Mouse (Mus musculus) urinary bladder, postnatal 4 days (tissue): ENCODE data around the gene Arl11.

ENCODE experiments used
- DNase-seq, 2 experiments: peaks; one replicate each; pipeline ENCODE4 v3.0.0; 2021 to 2022; ENCODE audit warnings: low spot score in 2 of 2

The Arl11 gene

DNA sequence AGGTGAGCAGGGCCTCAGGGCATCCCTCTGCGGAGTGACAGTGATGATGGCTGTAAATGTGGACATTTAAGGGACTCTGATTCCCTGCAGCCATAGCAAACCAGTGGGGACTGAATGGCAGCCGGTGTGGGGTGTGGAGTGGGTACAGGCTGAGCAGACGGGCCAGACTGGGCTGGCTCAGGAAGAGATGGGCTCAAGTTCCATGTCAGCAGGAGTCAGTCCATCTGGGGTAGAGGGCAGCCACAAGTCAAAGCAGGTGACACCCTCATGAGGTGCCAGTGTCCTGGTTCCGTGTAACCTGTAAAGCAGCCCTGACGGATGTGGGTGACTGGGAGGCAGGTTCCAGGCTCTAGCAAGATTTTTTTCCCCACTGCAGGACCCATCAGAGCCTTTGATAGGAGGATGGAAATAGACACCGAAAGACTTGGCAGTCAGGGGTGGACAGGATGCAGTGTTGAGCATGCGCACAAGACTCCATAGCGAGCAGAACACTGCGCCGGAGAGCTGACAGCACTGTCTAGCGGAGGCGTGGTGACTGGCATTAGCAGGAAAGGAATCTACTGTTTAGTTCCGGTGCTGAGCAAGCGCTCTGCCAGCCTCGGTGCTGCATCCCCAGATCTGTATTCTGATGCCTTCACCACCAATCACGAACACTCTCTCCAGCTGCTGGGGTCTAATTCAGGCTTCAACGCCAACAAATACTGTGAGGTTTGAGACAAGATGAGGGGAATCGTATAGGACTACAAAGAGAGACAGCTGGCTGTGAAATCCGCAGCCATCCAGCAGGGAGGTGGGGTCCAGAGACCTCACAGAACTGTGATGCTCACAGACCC is 18.3 kb downstream of the Arl11 start:
- peak; percentile 52 to 64 for DNase-seq

DNA sequence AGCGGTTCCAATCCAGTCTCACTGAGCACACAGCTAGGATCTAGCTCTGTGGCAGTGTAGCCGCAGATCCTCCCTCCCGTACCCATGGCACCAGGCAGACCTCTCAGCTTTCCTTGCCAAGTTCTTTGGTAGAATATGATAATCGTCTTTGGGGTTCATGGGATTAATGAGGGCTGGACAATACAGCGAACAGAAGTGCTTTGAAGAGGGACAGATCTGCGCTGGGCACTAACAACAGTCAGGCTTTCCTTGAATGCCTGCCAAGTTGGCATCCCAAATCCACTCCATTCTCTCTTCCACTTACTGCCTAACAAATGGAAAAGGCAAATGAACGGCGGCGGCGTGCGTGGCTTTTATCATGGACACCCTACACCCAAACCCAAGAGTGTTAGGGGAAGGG is 21.0 kb downstream of the Arl11 start:
- no peak for DNase-seq

DNA sequence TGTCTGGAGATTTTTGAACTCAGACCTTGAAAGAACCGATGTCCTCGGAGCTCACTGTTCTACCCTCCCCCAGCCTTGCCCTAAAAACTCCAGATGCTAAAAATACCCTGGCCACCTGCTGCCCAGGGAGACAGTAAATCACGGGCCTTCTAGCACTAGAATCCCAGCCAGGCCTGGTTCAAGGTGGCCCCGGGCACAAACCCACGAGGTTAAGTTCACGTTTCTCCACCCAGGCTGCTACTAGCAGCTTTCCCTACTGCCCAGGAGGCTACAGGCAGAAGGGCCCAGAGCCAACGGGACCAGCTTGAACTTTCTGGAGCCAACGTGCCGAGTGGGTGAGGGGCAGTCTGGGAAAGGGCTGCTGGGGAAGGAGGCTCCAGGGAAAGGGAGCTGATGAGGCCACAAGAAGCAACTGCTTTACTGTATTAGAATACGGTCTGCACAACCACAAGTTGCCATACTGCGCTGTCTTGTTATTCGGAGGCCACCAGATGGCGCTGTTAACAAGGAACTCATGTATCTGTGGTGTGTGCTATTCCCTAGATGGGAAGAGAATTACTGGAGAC is 21.5 kb downstream of the Arl11 start:
- DNase-seq = peak; percentile 53 to 81

DNA sequence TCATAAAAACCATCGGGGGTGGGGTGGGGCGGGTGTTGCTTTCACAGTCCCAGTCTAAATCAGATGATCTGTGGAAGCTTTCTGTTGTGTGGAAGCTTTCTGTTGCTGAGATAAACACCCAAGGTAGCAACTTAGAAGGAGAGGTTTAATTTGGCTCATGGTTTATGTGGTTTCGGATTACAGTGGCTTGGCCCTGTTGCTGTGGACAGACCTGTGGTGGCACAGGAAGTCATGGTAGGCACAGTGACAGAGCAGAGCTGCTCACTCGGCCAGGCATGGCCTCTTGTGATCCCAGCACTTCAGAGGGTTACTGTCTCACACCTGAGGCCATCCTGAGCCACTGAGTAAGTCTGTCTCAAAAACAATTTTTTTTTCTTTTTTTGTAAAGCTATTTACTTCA is 29.8 kb downstream of the Arl11 start:
- no peak for DNase-seq

DNA sequence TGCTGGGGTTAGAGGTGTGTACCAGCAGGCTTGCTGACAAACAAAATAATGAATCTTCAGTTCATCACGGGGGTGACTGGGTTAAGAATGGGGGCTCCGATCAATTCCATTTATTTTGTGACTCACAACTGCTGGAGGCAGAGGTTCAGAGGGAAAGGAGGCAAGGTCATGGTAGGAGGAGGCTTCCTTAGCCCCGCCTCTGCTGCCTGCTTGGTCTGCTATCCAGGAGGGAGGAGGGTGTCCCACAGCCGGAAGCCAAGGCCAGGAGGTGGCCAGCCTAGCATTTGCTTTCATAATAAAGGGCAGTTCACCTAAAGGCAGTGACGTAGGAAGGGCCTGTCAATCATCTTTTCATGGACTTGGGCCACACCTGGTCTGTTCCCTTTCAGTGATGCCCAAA is 35.0 kb downstream of the Arl11 start:
- DNase-seq = no peak

DNA sequence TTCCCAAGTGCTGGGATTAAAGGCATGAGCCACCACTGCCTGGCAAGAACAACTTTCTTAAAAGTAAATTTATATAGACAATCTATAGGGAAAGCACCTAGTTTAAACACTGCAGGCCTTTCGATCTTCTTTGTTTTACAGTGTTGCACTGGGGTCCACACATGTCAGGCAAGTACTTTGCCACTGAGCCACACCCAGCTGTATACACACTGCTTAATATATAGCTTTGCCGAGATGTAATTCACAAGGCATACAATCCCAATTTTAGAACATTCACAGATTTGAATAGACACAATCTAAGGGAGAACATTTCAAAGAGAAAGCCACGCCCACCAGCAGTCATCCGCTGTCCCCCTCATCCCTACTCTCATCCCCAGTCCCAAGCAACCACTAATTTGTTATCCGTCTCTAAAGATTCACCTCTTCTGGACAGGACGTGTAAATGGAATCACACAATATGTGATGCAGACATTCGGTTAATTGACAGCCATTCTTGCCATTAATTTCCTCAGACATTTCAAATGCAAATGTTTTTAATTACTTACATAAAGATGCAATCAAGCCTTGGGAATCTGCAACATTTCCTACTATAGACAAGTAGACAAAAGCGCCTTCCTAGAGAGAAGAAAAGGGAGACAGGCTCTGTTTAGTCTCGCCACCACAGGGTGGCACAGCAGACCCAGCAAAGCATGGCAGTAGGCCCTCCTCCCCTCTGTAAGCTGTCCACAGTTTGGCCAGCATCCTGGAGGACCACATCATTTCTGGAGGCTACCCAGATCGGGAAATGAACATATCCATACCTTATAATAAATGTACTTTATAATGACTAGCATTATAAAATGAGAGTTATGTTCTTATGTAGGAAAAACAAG is 37.5 kb downstream of the Arl11 start:
- DNase-seq = no peak

DNA sequence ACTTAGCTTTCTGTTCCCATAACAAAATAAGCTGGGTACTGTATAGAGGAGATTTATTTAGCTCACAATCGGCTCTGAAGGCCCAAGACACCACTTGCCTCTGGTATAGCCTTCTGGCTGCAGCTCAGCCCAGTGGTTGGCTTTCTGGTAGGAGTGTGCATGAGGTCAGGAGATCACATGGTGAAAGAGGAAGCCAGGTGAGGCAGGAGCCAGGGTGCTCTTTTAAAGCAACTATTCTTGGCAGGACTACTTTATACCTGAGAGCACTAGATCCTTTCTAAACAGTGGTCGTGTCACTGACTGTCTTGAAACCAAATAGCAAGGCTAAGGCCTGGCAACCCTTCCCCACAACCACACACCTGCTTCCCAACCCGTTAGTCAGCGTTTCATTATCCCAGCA is 40.3 kb downstream of the Arl11 start:
- DNase-seq = no peak

DNA sequence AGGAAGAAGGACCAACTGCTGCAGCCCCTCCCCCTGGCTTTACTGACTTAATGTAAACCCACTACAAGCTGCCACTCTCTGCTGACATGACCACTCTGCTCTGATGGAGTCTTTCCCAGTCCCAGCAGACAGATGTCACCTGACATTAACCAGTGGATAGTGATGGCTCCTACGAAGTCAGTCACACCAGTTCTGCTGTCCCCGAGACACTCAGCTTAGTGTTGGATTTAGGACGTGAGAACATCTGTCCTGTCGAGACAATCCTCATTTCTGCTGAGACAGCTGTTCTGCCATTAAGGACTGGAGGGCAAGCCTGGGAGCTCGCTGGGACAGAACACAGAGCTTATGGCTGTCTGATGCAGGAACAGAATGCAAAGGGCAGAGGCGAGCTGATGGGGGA is 41.3 kb downstream of the Arl11 start:
- no peak for DNase-seq

DNA sequence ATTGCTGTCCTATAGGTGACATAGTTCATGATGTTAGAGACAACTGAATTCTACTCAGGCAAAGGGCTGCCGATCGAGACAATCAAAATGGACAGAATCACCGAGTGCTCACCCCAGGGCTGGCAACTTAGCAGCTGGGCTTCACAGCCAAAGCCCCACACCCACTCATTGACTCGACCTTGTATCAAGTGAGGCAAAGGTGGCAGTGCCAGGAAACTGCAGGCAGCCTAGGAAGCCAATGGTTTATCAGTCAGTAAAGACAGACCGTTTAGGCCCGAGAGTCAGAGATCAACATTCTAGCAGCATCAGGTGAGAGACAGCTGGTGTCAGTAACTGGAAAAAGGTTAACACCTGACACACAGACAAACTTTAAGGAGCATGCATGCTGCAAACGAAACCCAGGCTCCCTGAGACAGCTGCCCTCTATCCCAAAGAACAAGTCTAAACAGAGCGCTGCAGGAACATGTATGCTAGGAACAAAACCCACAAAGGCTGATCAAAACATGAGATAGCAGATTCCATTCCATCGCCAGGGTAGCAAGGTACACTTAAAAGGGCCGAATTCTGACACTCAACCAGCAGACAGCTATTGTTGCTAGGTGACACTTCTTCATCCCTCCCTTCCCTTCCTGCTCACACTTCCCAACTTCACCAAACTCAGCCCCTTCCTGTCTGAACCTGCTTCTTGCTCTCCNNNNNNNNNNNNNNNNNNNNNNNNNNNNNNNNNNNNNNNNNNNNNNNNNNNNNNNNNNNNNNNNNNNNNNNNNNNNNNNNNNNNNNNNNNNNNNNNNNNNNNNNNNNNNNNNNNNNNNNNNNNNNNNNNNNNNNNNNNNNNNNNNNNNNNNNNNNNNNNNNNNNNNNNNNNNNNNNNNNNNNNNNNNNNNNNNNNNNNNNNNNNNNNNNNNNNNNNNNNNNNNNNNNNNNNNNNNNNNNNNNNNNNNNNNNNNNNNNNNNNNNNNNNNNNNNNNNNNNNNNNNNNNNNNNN is 45.0 kb downstream of the Arl11 start:
- DNase-seq = no peak

DNA sequence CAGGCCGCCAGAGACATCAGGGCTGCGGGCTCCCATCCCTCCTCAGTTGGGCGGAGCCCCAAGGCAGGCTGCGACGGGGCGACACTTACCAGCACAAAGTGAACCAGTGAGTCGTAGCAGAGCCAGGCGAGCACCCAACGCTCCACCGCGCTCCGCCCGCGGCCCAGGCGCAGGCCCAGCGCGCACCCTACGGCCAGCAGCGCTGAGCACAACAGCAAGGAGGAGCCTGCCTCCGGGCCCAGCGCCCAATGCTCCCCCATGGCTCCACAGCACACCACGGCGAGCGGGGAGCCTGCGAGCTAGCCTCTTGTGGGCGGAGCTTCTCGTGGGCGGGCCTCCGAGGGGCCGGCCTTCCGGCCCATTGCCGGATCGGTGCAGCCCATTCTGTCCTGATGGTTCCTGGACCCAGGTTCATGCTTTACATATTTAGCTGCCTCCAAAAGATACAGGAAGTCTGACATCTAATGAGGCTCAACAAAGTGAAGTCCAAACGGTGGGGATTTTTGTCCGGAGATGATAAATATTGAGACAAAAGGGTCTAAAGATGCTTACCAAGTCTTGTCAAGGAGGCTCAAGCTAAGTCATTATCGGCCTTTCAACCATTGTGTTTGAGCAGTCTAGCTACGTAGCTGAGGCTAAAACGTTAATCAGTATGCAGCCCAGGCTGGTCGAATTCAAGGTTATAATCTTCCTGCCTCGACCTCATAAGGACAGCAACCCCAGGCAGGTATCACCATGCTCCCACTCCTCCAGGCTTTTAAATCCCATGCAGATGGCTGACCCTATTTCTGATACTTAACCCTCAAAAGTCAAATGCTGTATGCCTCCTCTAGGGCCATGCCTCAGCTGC is 50.8 kb downstream of the Arl11 start, which contains the start of gene Ebpl:
Gene Ebpl (minus strand): TSS at position 309 of the 850 bp plus-strand sequence.
- peak; percentile 89 to 92 for DNase-seq

DNA sequence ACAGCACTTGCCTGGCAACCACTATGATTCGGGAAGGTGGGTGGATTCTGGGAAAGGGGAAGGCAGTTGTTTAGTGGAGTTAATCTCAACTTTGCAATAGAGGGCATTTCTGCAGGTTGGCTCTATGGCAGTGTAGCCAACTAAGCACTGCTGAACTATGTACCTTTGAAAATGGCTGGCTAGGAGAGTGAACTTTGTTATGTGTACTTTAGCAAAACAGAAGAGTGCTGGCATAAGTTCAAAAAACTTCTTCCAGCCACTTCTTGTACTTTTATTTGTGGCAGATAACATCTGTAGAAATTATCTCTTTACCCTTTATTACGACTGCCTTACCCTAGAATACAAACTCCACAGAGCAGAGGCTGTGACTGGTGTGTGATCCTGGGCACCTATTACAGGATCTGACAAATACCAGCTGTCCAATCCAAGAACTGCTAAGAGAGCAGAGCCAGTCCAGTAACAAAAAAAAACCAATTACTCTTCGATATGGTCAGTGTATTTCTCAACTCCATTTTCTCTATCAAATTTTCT is 51.5 kb downstream of the Arl11 start:
- DNase-seq = no peak
